ENCODE assay signal across 21 mouse cellular contexts in genomic region chr13:24619711-24620110, GRCm38 (mm10). TPM values are rescaled to one million over a fixed set of nuclear protein-coding genes. Genes with fewer than 3 reads are reported as not detected.
DNase-seq lines count a peak whose midpoint lies in the region; ATAC-seq and TF ChIP-seq lines count a peak whose summit lies in the region.
"Had no signal": no experiment of that assay in that cellular context is flagged by ENCODE, and none has a peak within 500 bp of the region (broad histone marks: within the 10 kb centered on the region; RNA-seq: fewer than 3 reads in every experiment).

No protein-coding gene starts in this region.

- no peak for TF ChIP-seq EP300 in stomach, postnatal 0 days (optimal IDR thresholded peaks at IDR 0.05)

- H3K36me3 ChIP-seq in heart, embryonic 12.5 days, result no peaks in the 10 kb centered on the region
- no peaks in the 10 kb centered on the region for H3K36me3 ChIP-seq in intestine, embryonic 16.5 days (ENCODE audit: control insufficient read depth, insufficient read depth, low read length)
- no peaks in the 10 kb centered on the region for H3K36me3 ChIP-seq in intestine, embryonic 15.5 days
- no peaks in the 10 kb centered on the region for H3K36me3 ChIP-seq in lung, embryonic 14.5 days (ENCODE audit: insufficient read depth)
- H3K36me3 ChIP-seq in stomach, embryonic 14.5 days (ENCODE audit: control insufficient read depth, insufficient read depth, low read length), result no peaks in the 10 kb centered on the region
- H3K36me3 ChIP-seq in stomach, postnatal 0 days (ENCODE audit: control insufficient read depth, insufficient read depth, low read length), result no peaks in the 10 kb centered on the region
- H3K36me3 ChIP-seq: forebrain, embryonic 10.5 days; limb, embryonic 15.5 days; neural tube, embryonic 13.5 days had no signal

- H3K4me1 ChIP-seq in heart, embryonic 12.5 days (replicated peaks), result peaks cover 28% of the 10 kb centered on the region
- peaks cover 9% of the 10 kb centered on the region; the same call in 1 of the 2 replicates for H3K4me1 ChIP-seq in intestine, embryonic 16.5 days (ENCODE audit: control insufficient read depth, insufficient read depth, low read length)
- no peaks in the 10 kb centered on the region for H3K4me1 ChIP-seq in intestine, embryonic 15.5 days (replicated peaks)
- H3K4me1 ChIP-seq in lung, embryonic 14.5 days (ENCODE audit: insufficient read depth), result peaks cover 3% of the 10 kb centered on the region; the same call in 1 of the 2 replicates
- H3K4me1 ChIP-seq in stomach, embryonic 14.5 days (ENCODE audit: control insufficient read depth, insufficient read depth, low read length), result peaks cover 12% of the 10 kb centered on the region; the same call in 1 of the 2 replicates
- H3K4me1 ChIP-seq in stomach, postnatal 0 days (replicated peaks; ENCODE audit: control insufficient read depth, insufficient read depth), result no peaks in the 10 kb centered on the region

- ATAC-seq in heart, embryonic 12.5 days (ENCODE audit: insufficient number of reproducible peaks, low FRiP score), result no peak
- ATAC-seq in intestine, embryonic 16.5 days, result no peak
- ATAC-seq in intestine, embryonic 15.5 days, result no peak
- ATAC-seq in lung, embryonic 14.5 days (ENCODE audit: insufficient read depth), result no peak
- ATAC-seq in stomach, embryonic 14.5 days (ENCODE audit: insufficient number of reproducible peaks, insufficient read depth, low FRiP score, low read depth), result no peak
- ATAC-seq in stomach, postnatal 0 days (ENCODE audit: low FRiP score, low TSS enrichment), result no peak
- ATAC-seq: forebrain, embryonic 16.5 days; inflammation-experienced regulatory T-cells, adult 6 months; midbrain, embryonic 16.5 days had no signal

- H3K27ac ChIP-seq in heart, embryonic 12.5 days (ENCODE audit: poor library complexity, severe bottlenecking), result peak overlapping the region; percentile 83
- H3K27ac ChIP-seq in intestine, embryonic 16.5 days (ENCODE audit: low read length), result peak overlapping the region; percentile 26; the same call in 1 of the 2 replicates
- H3K27ac ChIP-seq in intestine, embryonic 15.5 days, result no peak overlapping the region; the same call in 1 of the 2 replicates
- peak overlapping the region; percentile 72 for H3K27ac ChIP-seq in lung, embryonic 14.5 days (ENCODE audit: low read depth)
- H3K27ac ChIP-seq in stomach, embryonic 14.5 days (ENCODE audit: low read length), result peak overlapping the region; percentile 24; the same call in 1 of the 2 replicates
- no peak overlapping the region for H3K27ac ChIP-seq in stomach, postnatal 0 days (replicated peaks)
- H3K27ac ChIP-seq: forebrain, embryonic 10.5 days; hindbrain, embryonic 14.5 days; limb, embryonic 15.5 days; liver, embryonic 14.5 days had no signal

- no peaks in the 10 kb centered on the region for H3K9me3 ChIP-seq in heart, embryonic 12.5 days (replicated peaks)
- H3K9me3 ChIP-seq in intestine, embryonic 16.5 days (ENCODE audit: control insufficient read depth, low read length), result no peaks in the 10 kb centered on the region
- H3K9me3 ChIP-seq in intestine, embryonic 15.5 days, result no peaks in the 10 kb centered on the region
- H3K9me3 ChIP-seq in lung, embryonic 14.5 days (ENCODE audit: low read depth, low read length), result no peaks in the 10 kb centered on the region
- no peaks in the 10 kb centered on the region for H3K9me3 ChIP-seq in stomach, embryonic 14.5 days (ENCODE audit: control insufficient read depth, low read depth, low read length)
- H3K9me3 ChIP-seq in stomach, postnatal 0 days (ENCODE audit: control insufficient read depth, low read length), result no peaks in the 10 kb centered on the region
- H3K9me3 ChIP-seq: forebrain, embryonic 10.5 days; limb, embryonic 15.5 days; neural tube, embryonic 13.5 days had no signal

- 93% methylated on average over 1 of the region's 1 CpGs for WGBS in heart, embryonic 12.5 days
- WGBS in intestine, embryonic 16.5 days, result 85% methylated on average over 1 of the region's 1 CpGs
- WGBS in intestine, embryonic 15.5 days, result 88% methylated on average over 1 of the region's 1 CpGs
- WGBS in lung, embryonic 14.5 days, result 71% methylated on average over 1 of the region's 1 CpGs
- WGBS in stomach, embryonic 14.5 days, result 89% methylated on average over 1 of the region's 1 CpGs
- 94% methylated on average over 1 of the region's 1 CpGs for WGBS in stomach, postnatal 0 days

- intact Hi-C loops in heart, postnatal 25 days (cut with DNase I), result loop anchor here (5.0 kb wide), 3 partner anchors 57 to 102 kb away; no protein-coding TSS in a partner anchor

- DNase-seq in heart, postnatal 25 days (ENCODE audit: low spot score), result no peak
- no peak for DNase-seq in lung, embryonic 14.5 days
- no peak for DNase-seq in lung, postnatal 25 days (ENCODE audit: low spot score)
- DNase-seq in stomach, postnatal 0 days (ENCODE audit: low spot score), result no peak
- DNase-seq: cerebellum, adult 18-20 months; cerebellum, postnatal 14 days; gastrocnemius, postnatal 10 days; left cerebral cortex, postnatal 4 days had no signal

- H3K9ac ChIP-seq in heart, embryonic 12.5 days, result no peak overlapping the region
- no peak overlapping the region for H3K9ac ChIP-seq in intestine, embryonic 16.5 days (ENCODE audit: low read depth, low read length)
- no peak overlapping the region for H3K9ac ChIP-seq in intestine, embryonic 15.5 days
- no peak overlapping the region for H3K9ac ChIP-seq in lung, embryonic 14.5 days
- no peak overlapping the region for H3K9ac ChIP-seq in stomach, embryonic 14.5 days (replicated peaks; ENCODE audit: low read depth, low read length)
- H3K9ac ChIP-seq in stomach, postnatal 0 days (ENCODE audit: low read length), result no peak overlapping the region
- H3K9ac ChIP-seq: hindbrain, embryonic 14.5 days; limb, embryonic 15.5 days; liver, embryonic 14.5 days; neural tube, embryonic 13.5 days had no signal

- H3K4me2 ChIP-seq in heart, embryonic 12.5 days, result no peak overlapping the region
- H3K4me2 ChIP-seq in intestine, embryonic 16.5 days (ENCODE audit: low read depth, low read length), result no peak overlapping the region
- no peak overlapping the region for H3K4me2 ChIP-seq in intestine, embryonic 15.5 days (replicated peaks)
- H3K4me2 ChIP-seq in lung, embryonic 14.5 days, result no peak overlapping the region
- no peak overlapping the region for H3K4me2 ChIP-seq in stomach, embryonic 14.5 days (replicated peaks; ENCODE audit: low read depth, low read length)
- no peak overlapping the region for H3K4me2 ChIP-seq in stomach, postnatal 0 days (replicated peaks; ENCODE audit: low read depth)
- H3K4me2 ChIP-seq: hindbrain, embryonic 14.5 days; limb, embryonic 15.5 days; neural tube, embryonic 13.5 days had no signal

- H3K4me3 ChIP-seq in heart, embryonic 12.5 days, result no peak overlapping the region
- no peak overlapping the region for H3K4me3 ChIP-seq in intestine, embryonic 16.5 days (ENCODE audit: low read length)
- no peak overlapping the region for H3K4me3 ChIP-seq in intestine, embryonic 15.5 days (replicated peaks)
- H3K4me3 ChIP-seq in lung, embryonic 14.5 days (ENCODE audit: low read depth, low read length), result no peak overlapping the region
- H3K4me3 ChIP-seq in stomach, embryonic 14.5 days (ENCODE audit: low read depth, low read length), result no peak overlapping the region
- no peak overlapping the region for H3K4me3 ChIP-seq in stomach, postnatal 0 days (ENCODE audit: low read depth, low read length)
- H3K4me3 ChIP-seq: forebrain, embryonic 10.5 days; limb, embryonic 15.5 days; myocyte; neural tube, embryonic 13.5 days had no signal

- TF ChIP-seq CTCF in lung, embryonic 14.5 days (IDR thresholded peaks at IDR 0.05; ENCODE audit: low read depth), result no peak
- TF ChIP-seq CTCF in stomach, postnatal 0 days (IDR thresholded peaks at IDR 0.05; ENCODE audit: low read depth), result no peak

- no peaks in the 10 kb centered on the region for H3K27me3 ChIP-seq in heart, embryonic 12.5 days (replicated peaks)
- H3K27me3 ChIP-seq in intestine, embryonic 16.5 days (replicated peaks; ENCODE audit: control insufficient read depth, insufficient read depth, low read length), result no peaks in the 10 kb centered on the region
- H3K27me3 ChIP-seq in intestine, embryonic 15.5 days (replicated peaks), result no peaks in the 10 kb centered on the region
- no peaks in the 10 kb centered on the region for H3K27me3 ChIP-seq in lung, embryonic 14.5 days (ENCODE audit: insufficient read depth, low read length)
- no peaks in the 10 kb centered on the region for H3K27me3 ChIP-seq in stomach, embryonic 14.5 days (ENCODE audit: control insufficient read depth, insufficient read depth, low read length)
- no peaks in the 10 kb centered on the region for H3K27me3 ChIP-seq in stomach, postnatal 0 days (ENCODE audit: control insufficient read depth, insufficient read depth, low read length)
- H3K27me3 ChIP-seq: limb, embryonic 15.5 days; neural tube, embryonic 13.5 days had no signal

RNA-seq across cellular contexts. Expression of gene Ripor2, which starts 37.7 kb away (rescaled TPM):
- polyA plus RNA-seq in heart, embryonic 12.5 days (2016; fragmentation: Nextera tagmentation; extraction: Ambion mirVana), result 10.5 and 10.9 TPM in 2 replicates
- 1 to 10 TPM; 5.3 to 7.2 TPM for total RNA-seq in heart, postnatal 25 days (2021)
- polyA plus RNA-seq in intestine, embryonic 16.5 days (2015; fragmentation: Nextera tagmentation; extraction: Ambion mirVana), result 1.5 and 1.7 TPM in 2 replicates
- 1.7 and 1.9 TPM in 2 replicates for polyA plus RNA-seq in intestine, embryonic 15.5 days (2015; fragmentation: Nextera tagmentation; extraction: Ambion mirVana)
- 5.1 and 5.6 TPM in 2 replicates for polyA plus RNA-seq in lung, embryonic 14.5 days (2014; fragmentation: Nextera tagmentation; extraction: Ambion mirVana)
- 2.3 and 2.6 TPM in 2 replicates for polyA plus RNA-seq in stomach, embryonic 14.5 days (2014; fragmentation: Nextera tagmentation; extraction: Ambion mirVana)
- polyA plus RNA-seq in stomach, postnatal 0 days (2015; fragmentation: Nextera tagmentation; extraction: Ambion mirVana), result 1.6 and 1.8 TPM in 2 replicates

Comparison
In these comparisons a context has a peak if more than half of its experiments do, and no peak if none do; other contexts are left out.
1. H3K27ac ChIP-seq: peak in heart, embryonic 12.5 days (single experiment), intestine, embryonic 16.5 days (single experiment), lung, embryonic 14.5 days (single experiment) and stomach, embryonic 14.5 days (single experiment); none in intestine, embryonic 15.5 days (single experiment) and stomach, postnatal 0 days (single experiment).